Comparison of ENCODE assay signal across 8 mouse cellular contexts in genomic region chr6:34155137-34155804, GRCm38 (mm10). TPM values are rescaled to one million over a fixed set of nuclear protein-coding genes. Genes with fewer than 3 reads are reported as not detected.
DNase-seq lines count a peak whose midpoint lies in the region; ATAC-seq and TF ChIP-seq lines count a peak whose summit lies in the region.

No protein-coding gene starts in this region.

- no peaks in the 10 kb centered on the region for H3K9me3 ChIP-seq in embryonic facial prominence, embryonic 12.5 days
- no peaks in the 10 kb centered on the region for H3K9me3 ChIP-seq in embryonic facial prominence, embryonic 10.5 days
- no peaks in the 10 kb centered on the region for H3K9me3 ChIP-seq in midbrain, embryonic 14.5 days (ENCODE audit: control insufficient read depth, low read length)
- no peaks in the 10 kb centered on the region for H3K9me3 ChIP-seq in midbrain, postnatal 0 days (ENCODE audit: low read length)

- H3K27ac ChIP-seq in embryonic facial prominence, embryonic 12.5 days, result peak overlapping the region; percentile 64; the same call in 1 of the 2 replicates
- no peak overlapping the region; the same call in 1 of the 2 replicates for H3K27ac ChIP-seq in embryonic facial prominence, embryonic 10.5 days (replicated peaks)
- peak overlapping the region; percentile 46; the same call in 1 of the 2 replicates for H3K27ac ChIP-seq in midbrain, embryonic 14.5 days (replicated peaks; ENCODE audit: low read depth, low read length)
- no peak overlapping the region for H3K27ac ChIP-seq in midbrain, postnatal 0 days (ENCODE audit: low read depth, low read length)
- H3K27ac ChIP-seq in small intestine, adult 2 months (ENCODE audit: insufficient read depth, low read depth, low read length), result peak overlapping the region; percentile 57

- DNase-seq in embryonic facial prominence, embryonic 10.5 days (ENCODE audit: low spot score), result no peak
- DNase-seq in midbrain, embryonic 14.5 days, result no peak
- no peak for DNase-seq in midbrain, postnatal 0 days (ENCODE audit: low spot score)
- DNase-seq in kidney, adult 9 months, result peak; percentile 76
- no peak for DNase-seq in left cerebral cortex, adult 9 months (ENCODE audit: low spot score in 2 of 2)
- DNase-seq in gastrocnemius, adult 8-10 months (ENCODE audit: low spot score in 2 of 2), result no peak

- no peak overlapping the region for H3K4me2 ChIP-seq in embryonic facial prominence, embryonic 12.5 days (replicated peaks)
- no peak overlapping the region for H3K4me2 ChIP-seq in midbrain, embryonic 14.5 days (ENCODE audit: low read length)
- H3K4me2 ChIP-seq in midbrain, postnatal 0 days (ENCODE audit: low read depth, low read length, poor library complexity, severe bottlenecking), result no peak overlapping the region

- no peak overlapping the region for H3K4me3 ChIP-seq in embryonic facial prominence, embryonic 12.5 days
- no peak overlapping the region for H3K4me3 ChIP-seq in embryonic facial prominence, embryonic 10.5 days
- no peak overlapping the region for H3K4me3 ChIP-seq in midbrain, embryonic 14.5 days (replicated peaks; ENCODE audit: low read depth, low read length)
- no peak overlapping the region for H3K4me3 ChIP-seq in midbrain, postnatal 0 days (ENCODE audit: low read depth, low read length)
- no peak overlapping the region for H3K4me3 ChIP-seq in small intestine, adult 2 months (ENCODE audit: low read depth, low read length)

- H3K27me3 ChIP-seq in embryonic facial prominence, embryonic 12.5 days, result no peaks in the 10 kb centered on the region
- H3K27me3 ChIP-seq in embryonic facial prominence, embryonic 10.5 days (replicated peaks; ENCODE audit: low read depth, poor library complexity, severe bottlenecking), result no peaks in the 10 kb centered on the region
- no peaks in the 10 kb centered on the region for H3K27me3 ChIP-seq in midbrain, embryonic 14.5 days (ENCODE audit: control insufficient read depth, insufficient read depth, low read length)
- no peaks in the 10 kb centered on the region for H3K27me3 ChIP-seq in midbrain, postnatal 0 days (ENCODE audit: insufficient read depth, low read length)
- no peaks in the 10 kb centered on the region for H3K27me3 ChIP-seq in small intestine, adult 2 months (ENCODE audit: control insufficient read depth, insufficient read depth, low read length)

- 90% methylated on average over 15 of the region's 15 CpGs for WGBS in embryonic facial prominence, embryonic 12.5 days
- WGBS in embryonic facial prominence, embryonic 10.5 days, result 93% methylated on average over 15 of the region's 15 CpGs
- WGBS in midbrain, embryonic 14.5 days, result 94% methylated on average over 15 of the region's 15 CpGs
- 92% methylated on average over 15 of the region's 15 CpGs for WGBS in midbrain, postnatal 0 days
- WGBS in small intestine, adult 2 months, result 35% methylated on average over 15 of the region's 15 CpGs

- TF ChIP-seq CTCF in midbrain, postnatal 0 days (IDR thresholded peaks at IDR 0.05), result no peak
- TF ChIP-seq CTCF in small intestine, adult 2 months (IDR thresholded peaks at IDR 0.05; ENCODE audit: extremely low read depth, insufficient read length, insufficient replicate concordance, low read depth, low read length), result no peak

- peaks cover 32% of the 10 kb centered on the region for H3K36me3 ChIP-seq in embryonic facial prominence, embryonic 12.5 days
- H3K36me3 ChIP-seq in embryonic facial prominence, embryonic 10.5 days (replicated peaks), result peaks cover 36% of the 10 kb centered on the region
- peaks cover 33% of the 10 kb centered on the region for H3K36me3 ChIP-seq in midbrain, embryonic 14.5 days (ENCODE audit: control insufficient read depth, insufficient read depth, low read length)
- H3K36me3 ChIP-seq in midbrain, postnatal 0 days (ENCODE audit: insufficient read depth, low read length), result peaks cover 36% of the 10 kb centered on the region
- H3K36me3 ChIP-seq in small intestine, adult 2 months (ENCODE audit: control insufficient read depth, insufficient read depth, low read length), result peaks cover 23% of the 10 kb centered on the region

- H3K4me1 ChIP-seq in embryonic facial prominence, embryonic 12.5 days, result peaks cover 39% of the 10 kb centered on the region
- H3K4me1 ChIP-seq in embryonic facial prominence, embryonic 10.5 days, result peaks cover 43% of the 10 kb centered on the region
- peaks cover 17% of the 10 kb centered on the region for H3K4me1 ChIP-seq in midbrain, embryonic 14.5 days (ENCODE audit: control insufficient read depth, insufficient read depth, low read length)
- no peaks in the 10 kb centered on the region; the same call in 1 of the 2 replicates for H3K4me1 ChIP-seq in midbrain, postnatal 0 days (ENCODE audit: insufficient read depth, low read length)
- H3K4me1 ChIP-seq in small intestine, adult 2 months (ENCODE audit: control insufficient read depth, insufficient read depth, insufficient read length, low read length), result peaks cover 17% of the 10 kb centered on the region

- no peak for TF ChIP-seq POLR2A in small intestine, adult 2 months (IDR thresholded peaks at IDR 0.05; ENCODE audit: low read depth, low read length)

- no peak for ATAC-seq in embryonic facial prominence, embryonic 12.5 days (ENCODE audit: insufficient number of reproducible peaks, insufficient read depth, low FRiP score, low TSS enrichment)
- no peak for ATAC-seq in midbrain, embryonic 14.5 days (ENCODE audit: low FRiP score, low TSS enrichment)
- ATAC-seq in midbrain, postnatal 0 days (ENCODE audit: low FRiP score), result no peak

- H3K9ac ChIP-seq in embryonic facial prominence, embryonic 12.5 days, result no peak overlapping the region
- H3K9ac ChIP-seq in midbrain, embryonic 14.5 days (replicated peaks; ENCODE audit: low read length), result no peak overlapping the region
- no peak overlapping the region for H3K9ac ChIP-seq in midbrain, postnatal 0 days (replicated peaks; ENCODE audit: low read length, poor library complexity, severe bottlenecking)

RNA-seq across cellular contexts. Expression of gene Slc35b4, which starts 21.6 kb away (rescaled TPM):
- polyA plus RNA-seq in embryonic facial prominence, embryonic 12.5 days (2016; fragmentation: Nextera tagmentation; extraction: Ambion mirVana), result 48.3 and 50.5 TPM in 2 replicates
- 42.6 and 43.6 TPM in 2 replicates for polyA plus RNA-seq in embryonic facial prominence, embryonic 10.5 days (2016; fragmentation: Nextera tagmentation; extraction: Ambion mirVana)
- 33.3 and 40.1 TPM in 2 replicates for polyA plus RNA-seq in midbrain, embryonic 14.5 days (2014; fragmentation: Nextera tagmentation; extraction: Ambion mirVana)
- total RNA-seq in midbrain, postnatal 0 days (2014; rRNA removed), result 24.5 and 30.8 TPM in 2 replicates
- 30.6 and 36.5 TPM in 2 replicates for polyA plus RNA-seq in midbrain, postnatal 0 days (2015; fragmentation: Nextera tagmentation; extraction: Ambion mirVana)
- polyA plus RNA-seq in small intestine, adult 2 months (2012; rRNA removed), result 2.4 and 4.3 TPM in 2 replicates
- 1 to 10 TPM; 7.4 to 9.8 (median 7.7) TPM for total RNA-seq in gastrocnemius, adult 8-10 months (2022)

Comparison
In these comparisons a context has a peak if more than half of its experiments do, and no peak if none do; other contexts are left out.
1. H3K27ac ChIP-seq: peak in embryonic facial prominence, embryonic 12.5 days (single experiment), midbrain, embryonic 14.5 days (single experiment) and small intestine, adult 2 months (single experiment); none in embryonic facial prominence, embryonic 10.5 days (single experiment) and midbrain, postnatal 0 days (single experiment).